Mouse (Mus musculus) olfactory bulb, adult 2 months (tissue): ENCODE data around the gene AU022252.

Experiments
- CTCF ChIP-seq: fragments of 200-500 bp; IDR thresholded peaks from 2 replicates; pipeline ENCODE4 v1.5.1; 2012; ENCODE audit warnings: low read depth, mild to moderate bottlenecking, low read length, moderate library complexity; ENCODE audit not compliant: insufficient read depth
- POLR2A ChIP-seq: fragments of 200-500 bp; IDR thresholded peaks from 2 replicates; pipeline ENCODE4 v1.6.1; 2012; ENCODE audit warnings: mild to moderate bottlenecking, low read depth, low read length, moderate library complexity; ENCODE audit not compliant: insufficient read depth

DNA sequence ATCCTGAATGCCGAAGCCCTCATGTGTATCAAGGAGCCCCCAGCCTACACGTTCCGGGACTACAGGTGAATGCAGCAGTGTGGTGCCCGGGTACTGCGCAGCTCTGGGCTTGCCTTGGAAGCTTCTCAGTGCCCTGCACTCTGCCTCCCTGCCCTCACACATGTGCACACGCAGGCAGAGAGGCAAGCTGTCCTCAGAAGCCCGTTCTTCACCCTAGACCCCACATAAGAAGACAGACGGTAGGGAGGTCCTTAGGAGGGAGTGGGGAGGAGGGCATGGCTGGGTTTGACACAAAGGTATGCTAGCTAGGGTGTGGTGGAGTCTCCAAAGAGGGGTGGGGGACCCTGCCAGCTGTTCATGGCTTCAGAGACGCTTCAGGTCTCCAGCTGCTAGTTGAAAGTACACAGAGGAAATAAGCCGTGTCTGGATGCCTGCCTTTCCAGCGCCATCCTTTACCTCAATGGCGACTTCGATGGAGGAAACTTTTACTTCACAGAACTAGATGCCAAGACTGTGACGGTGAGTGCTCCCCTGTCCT, 14.2 kb upstream of the AU022252 start:
- TF ChIP-seq CTCF = no peak
- TF ChIP-seq POLR2A = no peak
